Mouse (Mus musculus): ENCODE results near the gene Wdhd1. TPM values are rescaled to one million over a fixed set of nuclear protein-coding genes. Genes with fewer than 3 reads are reported as not detected.

The Wdhd1 gene
- polyA plus RNA-seq, 1 experiment from 2014 or later, result 65.4 TPM

- Histone ChIP-seq H3K4me1 (no peaks in the 10 kb centered on the region), H3K36me3 (no peaks in the 10 kb centered on the region), H3K27me3 (ENCODE audit: low read depth, poor library complexity, severe bottlenecking) (no peaks in the 10 kb centered on the region), H3K27ac (no peak overlapping the region), H3K9me3 (replicated peaks) (no peaks in the 10 kb centered on the region), H3K4me3 (no peak overlapping the region)
- whole genome bisulfite sequencing, result 87% methylated on average over 11 of the region's 11 CpGs
- no peak for DNase-seq (ENCODE audit: low spot score)
Observed at GRCm38 (mm10) chr14:47229796-47230376, 46.8 kb downstream of the Wdhd1 start.

DNA sequence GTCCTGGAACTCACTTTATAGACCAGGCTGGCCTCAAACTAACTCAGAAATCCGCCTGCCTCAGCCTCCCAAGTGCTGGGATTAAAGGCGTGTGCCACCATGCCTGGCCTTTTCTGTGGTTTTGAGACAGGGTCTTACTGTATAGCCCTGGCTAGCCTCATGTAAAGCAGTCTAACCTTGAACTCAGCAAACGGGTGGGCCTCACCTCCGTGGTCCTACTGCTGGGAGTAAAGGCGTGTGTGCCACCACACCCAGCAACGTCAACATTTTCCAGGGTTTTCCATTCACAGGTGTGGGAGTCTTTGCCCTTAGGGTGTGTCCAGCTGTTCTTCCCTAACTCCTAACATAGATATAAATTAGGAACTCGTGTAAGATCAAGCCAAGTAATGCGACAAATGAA lies 50.7 kb downstream of the Wdhd1 start:
- WGBS, result 95% methylated on average over 8 of the region's 8 CpGs
- Histone ChIP-seq H3K27me3 (ENCODE audit: low read depth, poor library complexity, severe bottlenecking) (no peaks in the 10 kb centered on the region), H3K4me1 (no peaks in the 10 kb centered on the region), H3K4me3 (no peak overlapping the region), H3K27ac (no peak overlapping the region), H3K36me3 (no peaks in the 10 kb centered on the region), H3K9me3 (replicated peaks) (no peaks in the 10 kb centered on the region)
- no peak for DNase-seq (ENCODE audit: low spot score)

DNA sequence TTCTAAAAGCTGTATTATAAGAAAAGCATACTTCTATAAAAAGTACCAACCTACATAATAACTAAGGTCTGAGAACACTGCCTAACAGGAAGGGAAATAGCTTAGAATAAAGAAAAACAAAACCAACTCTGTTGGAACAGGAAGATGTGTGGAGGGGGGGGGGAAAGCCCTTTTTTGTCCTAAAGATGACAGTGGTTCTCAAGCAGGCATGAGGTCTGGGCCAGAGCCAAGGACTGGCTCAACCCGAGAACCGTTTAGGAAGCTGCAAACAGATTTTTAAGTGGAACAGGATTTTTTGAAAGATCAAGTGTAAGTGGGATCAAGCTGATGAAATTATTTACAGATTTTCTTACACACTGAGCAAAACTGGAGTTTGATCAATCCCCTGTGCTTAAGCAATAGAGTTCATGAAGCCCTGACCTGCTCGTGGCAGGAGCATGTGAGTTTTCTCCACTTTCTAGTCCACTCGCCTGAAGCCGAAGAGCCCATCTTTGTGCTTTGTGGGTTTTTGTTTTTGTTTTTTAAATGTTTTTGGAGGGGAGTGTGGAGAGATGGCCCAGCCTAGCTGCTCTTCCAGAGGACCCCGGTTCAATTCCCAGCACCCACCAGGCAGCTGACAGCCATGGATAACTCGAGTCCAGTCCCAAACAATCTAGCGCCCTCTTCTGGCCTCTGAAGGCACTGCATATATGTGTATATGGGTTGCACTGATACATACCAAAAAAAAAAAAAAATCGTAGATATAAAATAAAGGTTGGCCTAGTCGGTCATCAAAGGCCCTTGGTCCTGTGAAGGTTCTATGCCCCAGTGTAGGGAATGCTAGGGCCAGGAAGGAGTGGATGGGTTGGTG lies 52.0 kb downstream of the Wdhd1 start:
- Histone ChIP-seq H3K27ac (no peak overlapping the region), H3K36me3 (no peaks in the 10 kb centered on the region), H3K4me1 (no peaks in the 10 kb centered on the region), H3K4me3 (no peak overlapping the region), H3K27me3 (ENCODE audit: low read depth, poor library complexity, severe bottlenecking) (no peaks in the 10 kb centered on the region), H3K9me3 (replicated peaks) (no peaks in the 10 kb centered on the region)
- WGBS, result 88% methylated on average over 10 of the region's 10 CpGs
- no peak for DNase-seq (ENCODE audit: low spot score)

DNA sequence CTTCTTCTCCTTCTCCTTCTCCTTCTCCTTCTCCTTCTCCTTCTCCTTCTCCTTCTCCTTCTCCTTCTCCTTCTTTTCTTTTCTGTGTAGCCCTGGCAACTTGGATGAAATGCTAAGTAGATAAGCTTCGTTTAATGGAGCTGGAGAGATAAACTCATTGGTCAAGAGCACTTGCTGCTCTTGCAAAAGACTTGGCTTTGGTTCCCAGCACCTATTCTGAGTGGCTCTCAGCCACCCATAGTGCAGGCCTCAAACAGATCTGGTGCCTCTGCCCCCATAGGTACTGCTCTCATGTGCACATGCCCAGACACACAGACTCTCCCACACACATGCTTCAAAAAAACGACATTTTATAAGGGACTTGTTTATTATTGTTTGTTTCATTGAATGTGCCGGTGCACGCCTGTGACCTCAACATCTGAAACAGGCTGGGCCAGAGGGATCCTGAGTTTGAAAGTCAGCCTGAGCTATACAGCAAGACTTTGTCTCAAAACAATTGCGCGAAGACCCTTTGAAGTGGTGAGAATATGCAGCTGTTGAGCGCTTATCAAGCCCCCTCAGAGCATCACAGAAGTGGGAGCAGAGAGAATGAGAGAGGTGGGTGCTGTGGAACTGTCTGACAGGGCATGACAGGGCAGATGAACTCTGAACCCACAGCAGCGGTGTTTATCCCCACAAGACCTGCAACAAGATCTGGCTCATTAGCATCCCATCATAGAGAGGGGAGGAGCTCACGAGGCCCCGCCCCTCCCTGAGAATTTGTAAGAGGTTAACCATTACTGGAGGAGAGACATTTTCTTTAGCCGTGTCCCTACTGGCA lies 53.8 kb downstream of the Wdhd1 start:
- DNase-seq (ENCODE audit: low spot score), result no peak
- no peak overlapping the region for H3K4me3 ChIP-seq
- H3K36me3 ChIP-seq, result no peaks in the 10 kb centered on the region
- no peaks in the 10 kb centered on the region for H3K9me3 ChIP-seq (replicated peaks)
- H3K27ac ChIP-seq, result no peak overlapping the region
- H3K27me3 ChIP-seq (ENCODE audit: low read depth, poor library complexity, severe bottlenecking), result no peaks in the 10 kb centered on the region
- H3K4me1 ChIP-seq, result no peaks in the 10 kb centered on the region
- 80% methylated on average over 11 of the region's 11 CpGs for WGBS

DNA sequence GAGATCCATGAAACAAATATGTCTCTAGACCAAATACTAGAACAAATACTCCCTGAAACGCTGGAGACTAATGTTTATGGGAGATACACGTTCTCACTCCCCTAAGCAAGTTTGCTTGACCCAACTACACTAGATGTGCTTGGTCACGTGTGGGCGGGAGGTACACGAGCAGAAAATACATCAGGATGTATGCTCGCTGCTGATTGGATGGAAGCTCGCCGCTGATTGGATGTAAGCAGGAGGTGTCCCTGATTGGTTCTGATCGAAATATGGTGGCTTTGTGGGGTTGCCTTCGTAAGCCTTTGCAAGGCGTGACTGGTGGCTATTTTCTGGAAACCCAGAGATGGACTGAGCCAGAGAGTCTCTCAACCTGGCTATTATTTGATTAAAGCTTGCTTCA lies 55.1 kb downstream of the Wdhd1 start:
- 87% methylated on average over 11 of the region's 11 CpGs for WGBS
- H3K4me1 ChIP-seq, result no peaks in the 10 kb centered on the region
- H3K4me3 ChIP-seq, result no peak overlapping the region
- no peaks in the 10 kb centered on the region for H3K27me3 ChIP-seq (ENCODE audit: low read depth, poor library complexity, severe bottlenecking)
- no peaks in the 10 kb centered on the region for H3K9me3 ChIP-seq (replicated peaks)
- no peaks in the 10 kb centered on the region for H3K36me3 ChIP-seq
- no peak for DNase-seq (ENCODE audit: low spot score)
- H3K27ac ChIP-seq, result no peak overlapping the region

GRCm38 (mm10) chr14:47220231-47221025 lies 56.2 kb downstream of the Wdhd1 start:
- H3K27ac ChIP-seq, result no peak overlapping the region
- H3K4me1 ChIP-seq, result no peaks in the 10 kb centered on the region
- H3K27me3 ChIP-seq (ENCODE audit: low read depth, poor library complexity, severe bottlenecking), result no peaks in the 10 kb centered on the region
- H3K4me3 ChIP-seq, result no peak overlapping the region
- WGBS, result 81% methylated on average over 8 of the region's 8 CpGs
- no peak for DNase-seq (ENCODE audit: low spot score)
- H3K9me3 ChIP-seq (replicated peaks), result no peaks in the 10 kb centered on the region
- H3K36me3 ChIP-seq, result no peaks in the 10 kb centered on the region

- WGBS, result 92% methylated on average over 9 of the region's 9 CpGs
- Histone ChIP-seq H3K4me3 (no peak overlapping the region), H3K27me3 (ENCODE audit: low read depth, poor library complexity, severe bottlenecking) (no peaks in the 10 kb centered on the region), H3K9me3 (replicated peaks) (no peaks in the 10 kb centered on the region), H3K4me1 (no peaks in the 10 kb centered on the region), H3K27ac (no peak overlapping the region), H3K36me3 (no peaks in the 10 kb centered on the region)
- DNase-seq (ENCODE audit: low spot score), result no peak
Observed at GRCm38 (mm10) chr14:47218766-47219606, 57.7 kb downstream of the Wdhd1 start.

DNA sequence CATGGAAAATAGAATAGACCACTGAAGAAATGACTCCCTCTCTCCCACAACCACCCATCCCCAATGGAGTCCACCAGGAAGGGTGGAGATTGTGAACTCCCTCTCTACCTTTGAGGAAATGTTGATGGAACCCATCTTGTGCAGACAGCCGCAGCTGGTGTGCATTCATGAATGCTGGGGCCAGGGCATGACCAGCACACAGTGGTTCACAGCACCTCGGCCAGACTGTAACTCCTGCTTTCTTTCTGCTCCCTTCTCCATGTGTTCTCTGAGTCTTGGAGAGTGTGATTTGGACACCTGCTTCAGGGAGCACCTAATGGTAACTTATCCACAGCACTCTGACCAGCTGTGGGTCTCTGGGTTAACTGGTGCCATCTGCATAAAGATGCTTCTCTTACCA lies 60.1 kb downstream of the Wdhd1 start:
- DNase-seq (ENCODE audit: low spot score), result no peak
- Histone ChIP-seq H3K36me3 (no peaks in the 10 kb centered on the region), H3K4me3 (no peak overlapping the region), H3K4me1 (no peaks in the 10 kb centered on the region), H3K9me3 (replicated peaks) (no peaks in the 10 kb centered on the region), H3K27me3 (ENCODE audit: low read depth, poor library complexity, severe bottlenecking) (no peaks in the 10 kb centered on the region), H3K27ac (no peak overlapping the region)
- 89% methylated on average over 2 of the region's 2 CpGs for WGBS

DNA sequence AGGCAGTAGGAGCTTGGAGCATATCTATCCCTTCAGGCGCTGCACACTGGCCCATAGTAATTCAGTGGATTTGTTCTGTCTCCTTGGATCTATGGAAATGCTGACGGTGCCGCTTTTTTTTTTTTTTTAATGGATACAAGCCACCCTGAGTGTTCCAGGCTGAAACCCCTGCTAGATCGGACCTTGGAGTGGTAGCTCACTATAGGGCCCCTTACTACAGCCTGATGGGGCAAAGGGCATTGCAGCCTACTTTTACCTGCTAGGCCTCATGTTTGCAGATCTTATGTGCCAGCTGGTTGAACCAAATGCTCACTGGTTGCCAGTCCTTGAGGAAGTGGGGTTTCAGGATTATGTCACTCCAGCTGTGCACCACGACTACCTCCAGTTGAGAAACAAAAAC lies 62.3 kb downstream of the Wdhd1 start:
- DNase-seq (ENCODE audit: low spot score), result no peak
- Histone ChIP-seq H3K27ac (no peak overlapping the region), H3K4me1 (no peaks in the 10 kb centered on the region), H3K4me3 (no peak overlapping the region), H3K9me3 (replicated peaks) (no peaks in the 10 kb centered on the region), H3K36me3 (no peaks in the 10 kb centered on the region), H3K27me3 (ENCODE audit: low read depth, poor library complexity, severe bottlenecking) (no peaks in the 10 kb centered on the region)
- WGBS, result 84% methylated on average over 5 of the region's 5 CpGs

DNA sequence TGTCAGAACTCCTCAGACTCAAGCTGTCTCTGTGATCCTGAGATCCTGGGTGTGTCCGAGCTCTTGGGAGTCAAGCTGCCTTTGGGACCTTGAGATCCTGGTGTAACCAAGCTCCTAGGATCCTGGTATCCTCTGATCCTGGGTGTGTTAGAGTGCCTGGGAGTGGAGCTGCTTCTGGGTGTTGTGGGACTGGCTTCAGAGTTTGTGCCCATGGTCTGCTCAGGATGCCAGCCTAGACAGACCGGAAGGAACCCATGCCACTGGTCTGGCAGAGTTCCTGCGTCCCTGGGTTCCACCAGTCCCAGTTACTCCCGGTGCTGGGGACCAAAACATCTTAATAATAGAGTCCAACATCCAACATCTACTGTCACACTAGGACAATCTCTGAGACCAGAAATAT lies 63.4 kb downstream of the Wdhd1 start:
- Histone ChIP-seq H3K9me3 (replicated peaks) (no peaks in the 10 kb centered on the region), H3K27ac (no peak overlapping the region), H3K27me3 (ENCODE audit: low read depth, poor library complexity, severe bottlenecking) (no peaks in the 10 kb centered on the region), H3K4me1 (no peaks in the 10 kb centered on the region), H3K4me3 (no peak overlapping the region), H3K36me3 (no peaks in the 10 kb centered on the region)
- WGBS, result 92% methylated on average over 4 of the region's 4 CpGs
- no peak for DNase-seq (ENCODE audit: low spot score)

GRCm38 (mm10) chr14:47209669-47210164 lies 66.9 kb downstream of the Wdhd1 start:
- no peak for DNase-seq (ENCODE audit: low spot score)
- Histone ChIP-seq H3K36me3 (no peaks in the 10 kb centered on the region), H3K27me3 (ENCODE audit: low read depth, poor library complexity, severe bottlenecking) (no peaks in the 10 kb centered on the region), H3K9me3 (replicated peaks) (no peaks in the 10 kb centered on the region), H3K27ac (no peak overlapping the region), H3K4me1 (no peaks in the 10 kb centered on the region), H3K4me3 (no peak overlapping the region)
- WGBS, result 89% methylated on average over 4 of the region's 4 CpGs

Measured in limb, embryonic 10.5 days (tissue).